Mouse (Mus musculus): ENCODE measurements around the gene Pgam2.

DNA sequence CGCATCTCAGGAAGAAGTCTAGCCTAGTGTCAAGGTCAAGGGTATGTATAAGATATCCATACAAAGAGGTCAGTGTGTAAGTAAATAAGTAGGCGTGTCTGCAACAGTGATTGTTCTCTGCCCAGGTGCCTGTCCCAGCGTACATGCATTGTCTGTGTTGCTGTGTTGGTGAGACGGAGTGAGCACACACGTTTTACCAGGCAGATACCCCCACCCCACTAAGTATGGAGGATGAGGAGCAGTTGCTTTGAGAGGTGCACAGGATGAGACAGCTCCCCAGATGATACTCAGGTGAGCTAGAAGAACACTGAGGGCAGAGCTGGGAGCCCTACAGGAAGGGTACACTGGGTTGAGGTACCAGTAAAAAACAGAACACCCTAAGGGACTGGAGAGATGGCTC is 641 bp upstream of the Pgam2 start:
- TF ChIP-seq CTCF (IDR thresholded peaks at IDR 0.05; ENCODE audit: extremely low read depth, insufficient read length, insufficient replicate concordance, low read depth, low read length), result no peak
- TF ChIP-seq POLR2A (IDR thresholded peaks at IDR 0.05; ENCODE audit: low read depth, low read length), result no peak
